Mouse (Mus musculus) forebrain, embryonic 15.5 days (tissue): ENCODE data around the gene Gm20605. TPM values are rescaled to one million over a fixed set of nuclear protein-coding genes. Genes with fewer than 3 reads are reported as not detected.

Experiments used
- ATAC-seq: fragments of 200-750 bp; cut with Nextera tagmentation; replicated peaks from 2 replicates; pipeline ENCODE4 v1.8.0; 2017; ENCODE audit warnings: mild to moderate bottlenecking, moderate TSS enrichment, moderate library complexity
- H3K27ac ChIP-seq: fragments of 300-500 bp; sonication (generic); replicated peaks from 2 replicates; pipeline ENCODE4 v1.5.1; 2015; ENCODE audit warnings: mild to moderate bottlenecking, inconsistent platforms
- H3K27me3 ChIP-seq: fragments of 300-500 bp; sonication (generic); 2 replicates; pipeline ENCODE4 v1.6.1; 2015; ENCODE audit warnings: inconsistent platforms
- H3K36me3 ChIP-seq: fragments of 300-500 bp; sonication (generic); 2 replicates; pipeline ENCODE4 v1.6.1; 2015; ENCODE audit warnings: mild to moderate bottlenecking, inconsistent platforms
- H3K4me1 ChIP-seq: fragments of 300-500 bp; sonication (generic); 2 replicates; pipeline ENCODE4 v1.6.1; 2015; ENCODE audit warnings: inconsistent platforms
- H3K4me2 ChIP-seq: fragments of 300-500 bp; sonication (generic); replicated peaks from 2 replicates; pipeline ENCODE4 v1.6.1; 2015; ENCODE audit warnings: mild to moderate bottlenecking, inconsistent platforms
- H3K4me3 ChIP-seq: fragments of 300-500 bp; sonication (generic); 2 replicates; pipeline ENCODE4 v1.5.1; 2015; ENCODE audit warnings: mild to moderate bottlenecking, inconsistent platforms
- H3K9ac ChIP-seq: fragments of 300-500 bp; sonication (generic); replicated peaks from 2 replicates; pipeline ENCODE4 v1.6.1; 2015; ENCODE audit warnings: mild to moderate bottlenecking, inconsistent platforms
- H3K9me3 ChIP-seq: fragments of 300-500 bp; sonication (generic); 2 replicates; pipeline ENCODE4 v1.6.1; 2016; ENCODE audit warnings: inconsistent platforms
- WGBS: fragments of 180-500 bp; shearing (Covaris S2); methylation state at CpG from one replicate; pipeline ENCODE4 v1.1.7; 2015; ENCODE audit warnings: mixed read lengths; 5-methylcytosine and 5-hydroxymethylcytosine counted together
- polyA plus RNA-seq: library from polyadenylated mRNA; unstranded; fragments of >200 nt; fragmentation: Nextera tagmentation; extraction: Ambion mirVana; gene quantifications from 2 replicates; pipeline ENCODE4 v1.2.1, GENCODE M21; 2015

Gene Gm20605
- polyA plus RNA-seq, 1 experiment from 2014 or later = 7.8 TPM

GRCm38 (mm10) chr5:137683388-137684293 lies 54.7 kb downstream of the Gm20605 start:
- Histone ChIP-seq H3K9ac (peak overlapping the region; percentile 63), H3K27ac (peak overlapping the region; percentile 82), H3K4me1 (peaks cover 27% of the 10 kb centered on the region), H3K4me2 (peak overlapping the region; percentile 87), H3K27me3 (no peaks in the 10 kb centered on the region), H3K9me3 (no peaks in the 10 kb centered on the region), H3K36me3 (no peaks in the 10 kb centered on the region), H3K4me3 (peak overlapping the region; percentile 82)
- ATAC-seq = peak; percentile 7; the same call in 1 of the 2 replicates
- WGBS = 8% methylated on average over 27 of the region's 28 CpGs

- under 1% methylated on average over 61 of the region's 62 CpGs for WGBS
- peaks cover 27% of the 10 kb centered on the region for H3K4me1 ChIP-seq
- H3K36me3 ChIP-seq = no peaks in the 10 kb centered on the region
- H3K9ac ChIP-seq = peak within 1 kb of the TSS; percentile 63
- no peaks in the 10 kb centered on the region for H3K9me3 ChIP-seq
- peak within 1 kb of the TSS; percentile 87 for H3K4me2 ChIP-seq
- peak within 1 kb of the TSS; percentile 82 for H3K27ac ChIP-seq
- peak; percentile 100 for ATAC-seq
- no peaks in the 10 kb centered on the region for H3K27me3 ChIP-seq
- H3K4me3 ChIP-seq = peak within 1 kb of the TSS; percentile 82
Observed at GRCm38 (mm10) chr5:137684294-137685123, 55.5 kb downstream of the Gm20605 start, which contains the start of gene Agfg2. Gene Agfg2, minus strand, starts transcription at chr5:137684726.

- Histone ChIP-seq H3K27me3 (no peaks in the 10 kb centered on the region), H3K4me3 (no peak overlapping the region), H3K36me3 (no peaks in the 10 kb centered on the region), H3K4me1 (peaks cover 27% of the 10 kb centered on the region), H3K9me3 (no peaks in the 10 kb centered on the region), H3K4me2 (no peak overlapping the region), H3K9ac (no peak overlapping the region), H3K27ac (no peak overlapping the region)
- WGBS = 97% methylated on average over 3 of the region's 3 CpGs
- no peak for ATAC-seq
Observed at GRCm38 (mm10) chr5:137685653-137686052, 56.7 kb downstream of the Gm20605 start.

- Histone ChIP-seq H3K36me3 (no peaks in the 10 kb centered on the region), H3K27me3 (no peaks in the 10 kb centered on the region), H3K27ac (no peak overlapping the region), H3K9ac (no peak overlapping the region), H3K4me2 (no peak overlapping the region), H3K9me3 (no peaks in the 10 kb centered on the region), H3K4me3 (no peak overlapping the region), H3K4me1 (peaks cover 27% of the 10 kb centered on the region)
- 88% methylated on average over 6 of the region's 6 CpGs for WGBS
- ATAC-seq = no peak
Observed at GRCm38 (mm10) chr5:137686127-137686790, 57.3 kb downstream of the Gm20605 start.

GRCm38 (mm10) chr5:137689974-137690373 lies 61.0 kb downstream of the Gm20605 start:
- Histone ChIP-seq H3K4me3 (no peak overlapping the region), H3K27me3 (no peaks in the 10 kb centered on the region), H3K4me2 (no peak overlapping the region), H3K9ac (no peak overlapping the region), H3K27ac (no peak overlapping the region), H3K4me1 (peaks cover 3% of the 10 kb centered on the region; the same call in 1 of the 2 replicates), H3K9me3 (no peaks in the 10 kb centered on the region), H3K36me3 (no peaks in the 10 kb centered on the region)
- WGBS = 92% methylated on average over 3 of the region's 3 CpGs
- no peak for ATAC-seq

- Histone ChIP-seq H3K4me3 (no peak overlapping the region), H3K27ac (no peak overlapping the region), H3K9me3 (no peaks in the 10 kb centered on the region), H3K36me3 (no peaks in the 10 kb centered on the region), H3K4me2 (no peak overlapping the region), H3K9ac (no peak overlapping the region), H3K4me1 (no peaks in the 10 kb centered on the region), H3K27me3 (no peaks in the 10 kb centered on the region)
- 66% methylated on average over 9 of the region's 9 CpGs for WGBS
- ATAC-seq = no peak
Observed at GRCm38 (mm10) chr5:137690531-137690930, 61.6 kb downstream of the Gm20605 start.

GRCm38 (mm10) chr5:137691881-137692280 lies 62.9 kb downstream of the Gm20605 start:
- H3K27me3 ChIP-seq = no peaks in the 10 kb centered on the region
- no peak overlapping the region for H3K27ac ChIP-seq
- H3K9ac ChIP-seq = no peak overlapping the region
- H3K36me3 ChIP-seq = no peaks in the 10 kb centered on the region
- no peak overlapping the region for H3K4me3 ChIP-seq
- ATAC-seq = no peak
- no peaks in the 10 kb centered on the region for H3K9me3 ChIP-seq
- no peaks in the 10 kb centered on the region for H3K4me1 ChIP-seq
- WGBS = 76% methylated on average over 1 of the region's 1 CpGs
- no peak overlapping the region for H3K4me2 ChIP-seq

Other genes starting within 250 kb of the Gm20605 start
- 0.04 and 0.14 TPM in 2 replicates for gene Zan, start 152.1 kb upstream of the Gm20605 start, polyA plus RNA-seq
- 75.9 and 79.3 TPM in 2 replicates for gene Pop7, start 126.7 kb upstream of the Gm20605 start, polyA plus RNA-seq
- gene Gigyf1, start 110.6 kb upstream of the Gm20605 start, polyA plus RNA-seq = 19.2 and 20.0 TPM in 2 replicates
- gene Epo, start 95.9 kb upstream of the Gm20605 start, polyA plus RNA-seq = not detected in 2 replicates
- 535 and 578 TPM in 2 replicates for gene Gnb2, start 95.7 kb upstream of the Gm20605 start, polyA plus RNA-seq
- gene Actl6b, start 75.7 kb upstream of the Gm20605 start, polyA plus RNA-seq = 250 and 259 TPM in 2 replicates
- gene Tfr2, start 59.3 kb upstream of the Gm20605 start, polyA plus RNA-seq = 2.2 and 3.2 TPM in 2 replicates
- 46.3 and 47.3 TPM in 2 replicates for gene Mospd3, start 28.1 kb upstream of the Gm20605 start, polyA plus RNA-seq
- gene Pcolce, start 15.4 kb upstream of the Gm20605 start, polyA plus RNA-seq = 9.3 and 9.7 TPM in 2 replicates
- gene Fbxo24, start 173 bp upstream of the Gm20605 start, polyA plus RNA-seq = 0.22 TPM in 1 of 2 replicates, not detected in the other
- 21.4 and 22.1 TPM in 2 replicates for gene Lrch4, start 54 bp upstream of the Gm20605 start, polyA plus RNA-seq
- gene Sap25, start 12.2 kb downstream of the Gm20605 start, polyA plus RNA-seq = 4.5 and 8.5 TPM in 2 replicates
- 0.11 TPM in 1 of 2 replicates, not detected in the other for gene Irs3, start 16.5 kb downstream of the Gm20605 start, polyA plus RNA-seq
- 21.2 and 22.7 TPM in 2 replicates for gene Agfg2, start 55.6 kb downstream of the Gm20605 start, polyA plus RNA-seq
- gene Nyap1, start 112.4 kb downstream of the Gm20605 start, polyA plus RNA-seq = 43.6 and 45.6 TPM in 2 replicates
- 75.6 and 76.1 TPM in 2 replicates for gene Tsc22d4, start 116.6 kb downstream of the Gm20605 start, polyA plus RNA-seq
- gene Ppp1r35, start 149.7 kb downstream of the Gm20605 start, polyA plus RNA-seq = 36.9 and 42.4 TPM in 2 replicates
- 12.3 and 12.6 TPM in 2 replicates for gene Mepce, start 158.5 kb downstream of the Gm20605 start, polyA plus RNA-seq
- 10.4 and 11.3 TPM in 2 replicates for gene Zcwpw1, start 158.6 kb downstream of the Gm20605 start, polyA plus RNA-seq
- 0.42 and 0.45 TPM in 2 replicates for gene Pilra, start 207.1 kb downstream of the Gm20605 start, polyA plus RNA-seq
- not detected in 2 replicates for gene Pilrb1, start 228.9 kb downstream of the Gm20605 start, polyA plus RNA-seq
- gene Pilrb2, start 242.6 kb downstream of the Gm20605 start, polyA plus RNA-seq = not detected in 2 replicates